Mouse (Mus musculus) intestine, embryonic 16.5 days (tissue): ENCODE measurements around the gene Immp1l. TPM values are rescaled to one million over a fixed set of nuclear protein-coding genes. Genes with fewer than 3 reads are reported as not detected.

Experiments used
- ATAC-seq: fragments of 200-750 bp; cut with Nextera tagmentation; 2 replicates; pipeline ENCODE4 v1.8.0; 2017; ENCODE audit warnings: moderate TSS enrichment, moderate library complexity
- H3K27ac ChIP-seq: fragments of 300-500 bp; sonication (generic); 2 replicates; pipeline ENCODE4 v1.5.1; 2014; ENCODE audit warnings: mild to moderate bottlenecking, low read length
- H3K27me3 ChIP-seq: fragments of 300-500 bp; sonication (generic); replicated peaks from 2 replicates; pipeline ENCODE4 v1.6.1; 2014; ENCODE audit warnings: low read length, control low read depth, mixed read lengths; ENCODE audit not compliant: control insufficient read depth, insufficient read depth
- H3K36me3 ChIP-seq: fragments of 300-500 bp; sonication (generic); 2 replicates; pipeline ENCODE4 v1.6.1; 2014; ENCODE audit warnings: low read length, control low read depth; ENCODE audit not compliant: control insufficient read depth, insufficient read depth
- H3K4me1 ChIP-seq: fragments of 300-500 bp; sonication (generic); 2 replicates; pipeline ENCODE4 v1.6.1; 2014; ENCODE audit warnings: low read length, control low read depth, mixed read lengths; ENCODE audit not compliant: control insufficient read depth, insufficient read depth
- H3K4me2 ChIP-seq: fragments of 300-500 bp; sonication (generic); 2 replicates; pipeline ENCODE4 v1.6.1; 2014; ENCODE audit warnings: low read depth, low read length, control low read depth
- H3K4me3 ChIP-seq: fragments of 300-500 bp; sonication (generic); 2 replicates; pipeline ENCODE4 v1.5.1; 2014; ENCODE audit warnings: mild to moderate bottlenecking, low read length
- H3K9ac ChIP-seq: fragments of 300-500 bp; sonication (generic); 2 replicates; pipeline ENCODE4 v1.6.1; 2014; ENCODE audit warnings: low read depth, low read length
- H3K9me3 ChIP-seq: fragments of 300-500 bp; sonication (generic); 2 replicates; pipeline ENCODE4 v1.6.1; 2016; ENCODE audit warnings: low read length, control low read depth; ENCODE audit not compliant: control insufficient read depth
- WGBS: fragments of 180-500 bp; shearing (Covaris S2); extraction: QIAGEN DNeasy Blood & Tissue Kit; methylation state at CpG from one replicate; pipeline ENCODE4 v1.1.7; 2014; 5-methylcytosine and 5-hydroxymethylcytosine counted together
- microRNA-seq: library from miRNA; unstranded; fragments of <30 nt; microRNA quantifications from one replicate; pipeline ENCODE4, GENCODE M21; 2016
- polyA plus RNA-seq: library from polyadenylated mRNA; unstranded; fragments of >200 nt; fragmentation: Nextera tagmentation; extraction: Ambion mirVana; gene quantifications from 2 replicates; pipeline ENCODE4 v1.2.1, GENCODE M21; 2015

The Immp1l gene
- polyA plus RNA-seq, 1 experiment from 2014 or later: 121 TPM

DNA sequence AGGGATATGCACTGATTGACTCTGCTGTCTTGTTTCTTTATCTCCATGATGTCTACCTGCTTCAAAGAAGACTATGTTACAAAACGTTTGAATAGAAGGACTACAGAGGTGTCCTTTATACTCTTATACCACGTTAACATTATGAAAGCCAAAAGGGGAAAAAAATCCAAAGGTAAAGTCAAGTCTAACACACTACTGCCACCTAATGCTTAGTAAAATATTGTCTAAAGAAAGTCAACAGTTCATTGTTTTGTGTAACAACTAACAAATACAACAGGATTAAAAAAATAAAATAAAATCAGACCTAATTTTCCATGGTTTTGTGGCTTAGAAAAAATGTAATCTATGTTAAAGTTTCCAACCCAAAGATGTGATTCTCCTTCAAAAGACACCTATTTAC is 83.6 kb downstream of the Immp1l start:
- H3K36me3 ChIP-seq: no peaks in the 10 kb centered on the region
- no peak for ATAC-seq
- WGBS: 26% methylated on average over 2 of the region's 2 CpGs
- no peaks in the 10 kb centered on the region for H3K4me1 ChIP-seq
- H3K27me3 ChIP-seq: no peaks in the 10 kb centered on the region
- H3K9ac ChIP-seq: no peak overlapping the region
- no peak overlapping the region for H3K27ac ChIP-seq
- H3K4me3 ChIP-seq: no peak overlapping the region
- H3K9me3 ChIP-seq: no peaks in the 10 kb centered on the region
- H3K4me2 ChIP-seq: no peak overlapping the region

GRCm38 (mm10) chr2:106002835-106003739 is 98.6 kb downstream of the Immp1l start, which contains the start of gene Dnajc24:
Dnajc24 (minus strand) TSS chr2:106003549.
- peak within 1 kb of the TSS; percentile 52; the same call in 1 of the 2 replicates for H3K27ac ChIP-seq

DNA sequence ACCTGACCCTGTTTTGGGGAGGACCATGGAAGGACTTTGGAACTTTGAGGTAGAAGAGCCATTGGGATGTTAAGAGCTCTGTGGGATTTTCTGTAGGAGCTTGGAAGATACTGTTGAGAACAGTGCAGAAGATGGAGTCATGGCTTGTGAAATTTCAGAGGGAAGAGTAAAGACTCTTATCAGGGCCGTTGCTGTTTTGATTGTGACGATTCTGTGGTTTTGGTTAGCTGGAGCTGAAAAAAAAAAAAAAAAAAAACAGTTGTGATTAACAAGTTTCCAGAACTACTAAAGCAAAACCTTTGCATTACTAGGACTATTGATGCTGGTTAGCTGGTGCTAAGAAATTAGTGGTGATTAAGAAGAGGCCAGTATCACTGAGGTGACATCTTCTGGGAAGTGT is 104.0 kb downstream of the Immp1l start:
- WGBS: 81% methylated on average over 2 of the region's 2 CpGs
- Histone ChIP-seq H3K27me3 (no peaks in the 10 kb centered on the region), H3K4me3 (no peak overlapping the region), H3K9ac (no peak overlapping the region), H3K36me3 (no peaks in the 10 kb centered on the region), H3K27ac (no peak overlapping the region), H3K4me1 (no peaks in the 10 kb centered on the region), H3K4me2 (no peak overlapping the region), H3K9me3 (no peaks in the 10 kb centered on the region)
- ATAC-seq: no peak

More at GRCm38 (mm10) chr2:106002835-106003739, 98.6 kb downstream of the Immp1l start, which contains the start of gene Dnajc24:
- H3K27me3 ChIP-seq: no peaks in the 10 kb centered on the region
- ATAC-seq: peak; percentile 99
- peak within 1 kb of the TSS; percentile 74 for H3K4me2 ChIP-seq
- H3K4me3 ChIP-seq: peak within 1 kb of the TSS; percentile 88
- H3K9ac ChIP-seq: peak within 1 kb of the TSS; percentile 92
- no peaks in the 10 kb centered on the region for H3K36me3 ChIP-seq
- no peaks in the 10 kb centered on the region for H3K9me3 ChIP-seq
- WGBS: 3% methylated on average over 44 of the region's 44 CpGs
- H3K4me1 ChIP-seq: no peaks in the 10 kb centered on the region

Small RNA genes lying within 50 kb of the gene (microRNA-seq; reads per million reads assigned to microRNA genes)
- not detected for gene Gm22002

Other genes starting within 250 kb of the Immp1l start
- gene Pax6, start 235.7 kb upstream of the Immp1l start, polyA plus RNA-seq: 1.2 and 1.8 TPM in 2 replicates
- gene Elp4, start 74 bp upstream of the Immp1l start, polyA plus RNA-seq: 25.5 and 28.2 TPM in 2 replicates
- gene Dnajc24, start 98.9 kb downstream of the Immp1l start, polyA plus RNA-seq: 30.2 TPM in 2 replicates